Mouse (Mus musculus) midbrain, embryonic 15.5 days (tissue): ENCODE results near the gene Galnt12. TPM values are rescaled to one million over a fixed set of nuclear protein-coding genes. Genes with fewer than 3 reads are reported as not detected.
"Not testable (repeated sequence)": the region's sequence is repeated elsewhere in the genome, so short reads cannot be mapped to it uniquely, and the experiment has no call there.

ENCODE experiments used
- ATAC-seq: fragments of 200-750 bp; cut with Nextera tagmentation; replicated peaks from 2 replicates; pipeline ENCODE4 v1.8.0; 2017; ENCODE audit warnings: moderate TSS enrichment
- H3K27ac ChIP-seq: fragments of 300-500 bp; sonication (generic); 2 replicates; pipeline ENCODE4 v1.5.1; 2015; ENCODE audit warnings: mild to moderate bottlenecking, inconsistent platforms
- H3K27me3 ChIP-seq: fragments of 300-500 bp; sonication (generic); replicated peaks from 2 replicates; pipeline ENCODE4 v1.6.1; 2015; ENCODE audit warnings: inconsistent platforms
- H3K36me3 ChIP-seq: fragments of 300-500 bp; sonication (generic); replicated peaks from 2 replicates; pipeline ENCODE4 v1.6.1; 2015; ENCODE audit warnings: inconsistent platforms
- H3K4me1 ChIP-seq: fragments of 300-500 bp; sonication (generic); 2 replicates; pipeline ENCODE4 v1.6.1; 2015; ENCODE audit warnings: inconsistent platforms
- H3K4me2 ChIP-seq: fragments of 300-500 bp; sonication (generic); 2 replicates; pipeline ENCODE4 v1.6.1; 2015; ENCODE audit warnings: inconsistent platforms, mild to moderate bottlenecking, moderate library complexity
- H3K4me3 ChIP-seq: fragments of 300-500 bp; sonication (generic); 2 replicates; pipeline ENCODE4 v1.5.1; 2015; ENCODE audit warnings: mild to moderate bottlenecking, inconsistent platforms
- H3K9ac ChIP-seq: fragments of 300-500 bp; sonication (generic); 2 replicates; pipeline ENCODE4 v1.6.1; 2015; ENCODE audit warnings: mild to moderate bottlenecking, inconsistent platforms
- H3K9me3 ChIP-seq: fragments of 300-500 bp; sonication (generic); 2 replicates; pipeline ENCODE4 v1.6.1; 2016; ENCODE audit warnings: inconsistent platforms
- WGBS: fragments of 180-500 bp; shearing (Covaris S2); methylation state at CpG from one replicate; pipeline ENCODE4 v1.1.7; 2015; ENCODE audit warnings: mixed read lengths; 5-methylcytosine and 5-hydroxymethylcytosine counted together
- polyA plus RNA-seq: library from polyadenylated mRNA; unstranded; fragments of >200 nt; fragmentation: Nextera tagmentation; extraction: Ambion mirVana; gene quantifications from 2 replicates; pipeline ENCODE4 v1.2.1, GENCODE M21; 2015

Gene Galnt12
- 1.8 and 2.9 TPM in 2 replicates for polyA plus RNA-seq

DNA sequence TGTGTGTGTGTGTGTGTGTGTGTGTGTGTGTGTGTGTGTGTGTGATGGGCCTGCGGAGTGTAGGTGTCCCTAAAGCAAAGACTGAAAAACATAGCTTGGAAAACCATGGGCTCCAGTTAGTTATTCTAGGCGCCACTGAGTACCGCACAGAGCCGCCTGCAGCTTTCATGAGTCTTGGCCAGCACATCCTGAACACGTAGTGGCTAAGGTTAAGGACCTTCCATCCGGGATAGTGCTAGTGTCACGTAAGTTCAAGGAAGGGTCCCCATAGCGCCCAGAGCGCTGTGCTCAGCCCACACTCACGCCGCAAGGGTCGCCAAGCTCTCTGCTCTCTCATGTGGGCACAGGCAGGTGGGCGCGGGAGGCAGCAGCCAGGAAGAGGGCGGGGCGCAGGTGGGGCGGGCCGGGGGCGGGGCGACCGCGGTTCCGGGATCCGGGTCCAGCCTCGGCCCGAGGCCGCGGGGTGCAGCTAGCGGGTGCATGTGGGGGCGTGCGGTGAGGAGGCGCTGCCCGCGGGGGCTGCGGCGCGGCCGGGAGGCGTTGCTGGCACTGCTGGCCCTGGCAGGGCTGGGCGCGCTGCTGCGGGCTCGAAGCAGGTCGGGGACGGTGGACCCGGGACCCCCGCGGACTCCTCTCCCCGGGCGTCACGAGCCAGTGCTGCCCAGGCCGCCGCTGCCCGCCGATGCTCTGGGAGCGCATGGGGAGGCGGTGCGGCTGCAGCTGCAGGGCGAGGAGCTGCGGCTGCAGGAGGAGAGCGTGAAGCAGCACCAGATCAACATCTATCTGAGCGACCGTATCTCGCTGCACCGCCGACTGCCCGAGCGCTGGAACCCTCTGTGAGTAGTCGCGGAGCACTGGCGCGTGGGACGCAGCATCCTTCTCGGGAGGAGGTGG is at the start of gene Galnt12:
TSS of gene Galnt12 (plus strand) at position 417 of the 894 bp plus-strand sequence.
- peaks cover 24% of the 10 kb centered on the region for H3K27me3 ChIP-seq
- peak; percentile 80 for ATAC-seq
- 1% methylated on average over 65 of the region's 74 CpGs for WGBS

GRCm38 (mm10) chr4:47043866-47044265 is 47.8 kb upstream of the Galnt12 start:
- no peaks in the 10 kb centered on the region for H3K9me3 ChIP-seq

More for the DNA sequence above, at the start of gene Galnt12:
- H3K9me3 ChIP-seq: no peaks in the 10 kb centered on the region
- peaks cover 21% of the 10 kb centered on the region for H3K4me1 ChIP-seq
- peak within 1 kb of the TSS; percentile 99 for H3K4me2 ChIP-seq
- no peak within 1 kb of the TSS for H3K27ac ChIP-seq
- peak within 1 kb of the TSS; percentile 73 for H3K9ac ChIP-seq
- H3K4me3 ChIP-seq: peak within 1 kb of the TSS; percentile 73
- H3K36me3 ChIP-seq: no peaks in the 10 kb centered on the region

DNA sequence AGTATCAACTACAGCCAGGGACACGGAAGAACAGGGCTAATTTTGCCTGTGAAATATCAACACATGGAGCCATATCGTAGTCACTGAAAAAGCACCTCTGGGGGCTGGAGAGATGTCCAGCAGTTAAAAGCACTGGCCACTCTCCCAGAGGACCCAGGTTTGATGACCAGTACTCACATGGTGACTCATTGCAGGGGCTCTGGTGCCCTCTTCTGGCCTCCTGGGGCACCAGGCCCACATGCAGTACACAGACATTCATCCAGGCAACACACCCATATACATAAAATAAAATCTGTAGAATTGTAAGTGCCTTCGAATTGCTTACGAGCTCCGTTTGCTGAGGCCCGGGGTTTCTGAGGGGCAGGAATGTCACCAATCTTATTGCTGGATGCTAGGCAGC is 44.7 kb upstream of the Galnt12 start:
- H3K4me3 ChIP-seq: no peak overlapping the region
- no peak overlapping the region for H3K9ac ChIP-seq
- no peaks in the 10 kb centered on the region for H3K36me3 ChIP-seq
- no peaks in the 10 kb centered on the region for H3K9me3 ChIP-seq
- no peak overlapping the region for H3K27ac ChIP-seq
- H3K4me2 ChIP-seq: no peak overlapping the region
- no peak for ATAC-seq
- no peaks in the 10 kb centered on the region for H3K27me3 ChIP-seq
- peaks cover 9% of the 10 kb centered on the region; the same call in 1 of the 2 replicates for H3K4me1 ChIP-seq
- 91% methylated on average over 6 of the region's 6 CpGs for WGBS

More at GRCm38 (mm10) chr4:47043866-47044265, 47.8 kb upstream of the Galnt12 start:
- Histone ChIP-seq H3K4me1 (no peaks in the 10 kb centered on the region), H3K36me3 (no peaks in the 10 kb centered on the region; the same call in 1 of the 2 replicates), H3K27ac (no peak overlapping the region), H3K9ac (no peak overlapping the region), H3K4me3 (no peak overlapping the region), H3K27me3 (no peaks in the 10 kb centered on the region), H3K4me2 (no peak overlapping the region)
- 93% methylated on average over 9 of the region's 9 CpGs for WGBS
- no peak for ATAC-seq

- Histone ChIP-seq H3K9me3 (no peaks in the 10 kb centered on the region), H3K4me1 (peaks cover 10% of the 10 kb centered on the region; the same call in 1 of the 2 replicates), H3K27ac (no peak overlapping the region), H3K4me2 (no peak overlapping the region), H3K36me3 (no peaks in the 10 kb centered on the region), H3K4me3 (no peak overlapping the region), H3K27me3 (no peaks in the 10 kb centered on the region), H3K9ac (no peak overlapping the region)
- WGBS: 83% methylated on average over 4 of the region's 4 CpGs
- ATAC-seq: no peak
Observed at GRCm38 (mm10) chr4:47047765-47048164, 43.9 kb upstream of the Galnt12 start.

- ATAC-seq: no peak
- Histone ChIP-seq H3K9ac (no peak overlapping the region), H3K9me3 (no peaks in the 10 kb centered on the region), H3K4me1 (peaks cover 10% of the 10 kb centered on the region; the same call in 1 of the 2 replicates), H3K4me3 (no peak overlapping the region), H3K27ac (no peak overlapping the region), H3K4me2 (no peak overlapping the region), H3K36me3 (no peaks in the 10 kb centered on the region), H3K27me3 (no peaks in the 10 kb centered on the region)
- 91% methylated on average over 16 of the region's 16 CpGs for WGBS
Observed at GRCm38 (mm10) chr4:47049216-47049615, 42.5 kb upstream of the Galnt12 start.

DNA sequence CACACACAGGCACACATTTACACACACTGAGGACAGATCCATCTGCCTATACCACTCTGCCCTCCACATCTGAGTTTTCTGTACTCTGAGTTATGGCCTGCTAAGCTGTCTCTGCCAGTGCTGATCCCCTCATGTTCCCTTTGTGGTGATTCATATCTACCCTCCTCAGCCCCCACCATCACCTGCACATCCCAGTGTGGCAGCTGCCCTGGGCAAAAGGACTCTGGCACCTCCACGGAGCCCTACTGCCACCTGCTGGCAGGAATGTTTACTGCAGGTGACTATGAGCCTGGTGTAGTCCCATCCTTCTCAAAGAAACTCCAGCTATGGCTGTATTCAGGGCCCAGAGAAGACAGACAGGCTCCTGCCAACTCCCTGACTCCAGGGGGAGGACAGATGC is 41.5 kb upstream of the Galnt12 start:
- Histone ChIP-seq H3K27ac (no peak overlapping the region), H3K4me1 (peaks cover 10% of the 10 kb centered on the region; the same call in 1 of the 2 replicates), H3K4me2 (no peak overlapping the region), H3K4me3 (no peak overlapping the region), H3K9ac (no peak overlapping the region), H3K27me3 (no peaks in the 10 kb centered on the region), H3K36me3 (no peaks in the 10 kb centered on the region), H3K9me3 (no peaks in the 10 kb centered on the region)
- 0% methylated on average over 1 of the region's 1 CpGs for WGBS
- peak; percentile 48 for ATAC-seq

DNA sequence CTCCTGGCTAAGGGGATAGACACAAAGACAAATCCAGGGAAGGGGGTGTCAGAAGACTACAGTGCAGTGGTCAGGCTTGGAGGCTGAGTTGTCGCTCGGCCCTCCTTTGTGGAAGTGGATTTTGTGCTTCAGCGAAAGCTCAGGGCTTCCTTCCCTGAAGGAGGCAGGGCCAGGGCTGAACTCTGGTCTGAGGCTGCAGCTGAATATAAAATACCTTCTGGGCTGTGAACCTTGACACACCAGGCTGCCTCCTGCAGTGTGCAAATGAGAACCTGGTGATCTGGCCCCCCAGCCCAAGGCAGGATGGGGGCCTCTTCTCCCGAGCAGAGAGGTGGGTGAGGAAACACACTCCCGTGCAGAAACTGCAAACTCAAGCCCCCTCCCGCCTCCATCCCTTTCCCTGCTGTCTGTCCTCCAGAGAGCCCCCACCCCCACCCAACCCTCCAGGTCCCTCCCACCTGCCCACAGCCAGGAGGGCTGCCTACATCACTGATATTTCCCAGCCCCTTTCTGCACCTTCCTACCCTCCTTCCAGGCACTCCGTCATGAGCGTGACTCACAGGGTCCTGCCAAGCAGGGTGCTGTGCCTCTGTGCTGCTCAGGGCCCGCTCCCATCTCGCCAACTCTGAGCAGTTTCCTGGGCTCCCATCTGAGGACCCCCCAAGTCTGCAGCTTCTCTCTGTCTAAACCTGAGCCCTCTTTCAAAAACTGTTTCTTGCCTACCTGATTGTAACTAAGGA is 40.9 kb upstream of the Galnt12 start:
- H3K4me1 ChIP-seq: peaks cover 15% of the 10 kb centered on the region; the same call in 1 of the 2 replicates
- no peak overlapping the region for H3K4me2 ChIP-seq
- no peaks in the 10 kb centered on the region for H3K36me3 ChIP-seq
- no peak overlapping the region for H3K4me3 ChIP-seq
- H3K9ac ChIP-seq: no peak overlapping the region
- no peak overlapping the region for H3K27ac ChIP-seq
- peak; percentile 32; the same call in 1 of the 2 replicates for ATAC-seq
- no peaks in the 10 kb centered on the region for H3K9me3 ChIP-seq
- WGBS: 27% methylated on average over 10 of the region's 10 CpGs
- H3K27me3 ChIP-seq: no peaks in the 10 kb centered on the region

DNA sequence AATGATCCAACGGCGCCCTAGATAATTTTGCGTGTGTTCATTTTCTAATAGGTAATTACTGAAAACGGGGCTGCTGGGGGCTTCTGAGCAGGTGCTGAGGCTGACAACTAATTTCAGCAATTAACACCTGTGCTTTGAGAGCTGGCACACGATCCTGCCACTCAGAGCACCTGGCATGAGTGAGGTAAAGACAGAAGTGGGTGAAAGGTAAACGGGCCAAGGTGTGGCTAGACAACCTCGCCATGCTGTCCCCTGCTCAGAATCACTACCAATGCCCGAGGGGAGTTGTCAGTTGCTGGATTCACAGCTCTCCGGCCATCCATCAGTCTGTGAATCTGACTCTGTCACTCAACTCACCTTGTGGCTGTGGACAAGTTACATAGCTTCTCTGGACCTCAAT is 39.8 kb upstream of the Galnt12 start:
- 83% methylated on average over 9 of the region's 9 CpGs for WGBS
- no peak overlapping the region for H3K4me3 ChIP-seq

GRCm38 (mm10) chr4:47055170-47055569 is 36.5 kb upstream of the Galnt12 start:
- H3K9me3 ChIP-seq, H3K36me3 ChIP-seq, H3K9ac ChIP-seq, H3K27me3 ChIP-seq, ATAC-seq, H3K27ac ChIP-seq, H3K4me2 ChIP-seq, H3K4me3 ChIP-seq: not testable (repeated sequence)
- WGBS: 92% methylated on average over 9 of the region's 9 CpGs
- peaks cover 23% of the 10 kb centered on the region for H3K4me1 ChIP-seq

More for the DNA sequence above, 39.8 kb upstream of the Galnt12 start:
- no peaks in the 10 kb centered on the region for H3K36me3 ChIP-seq
- H3K9me3 ChIP-seq: no peaks in the 10 kb centered on the region
- H3K4me1 ChIP-seq: peaks cover 23% of the 10 kb centered on the region
- H3K4me2 ChIP-seq: no peak overlapping the region
- H3K9ac ChIP-seq: no peak overlapping the region
- H3K27me3 ChIP-seq: no peaks in the 10 kb centered on the region
- no peak overlapping the region for H3K27ac ChIP-seq
- ATAC-seq: no peak

- H3K36me3 ChIP-seq: no peaks in the 10 kb centered on the region
- H3K4me3 ChIP-seq: peak overlapping the region; percentile 68; the same call in 1 of the 2 replicates
- peaks cover 19% of the 10 kb centered on the region for H3K4me1 ChIP-seq
- H3K9me3 ChIP-seq: no peaks in the 10 kb centered on the region
- WGBS: 99% methylated on average over 6 of the region's 6 CpGs
- ATAC-seq: no peak
- no peaks in the 10 kb centered on the region for H3K27me3 ChIP-seq
- H3K4me2 ChIP-seq: peak overlapping the region; percentile 70
- H3K27ac ChIP-seq: no peak overlapping the region
- H3K9ac ChIP-seq: no peak overlapping the region
Observed at GRCm38 (mm10) chr4:47055570-47056080, 36.1 kb upstream of the Galnt12 start.

- ATAC-seq: peak; percentile 93
- H3K9me3 ChIP-seq: no peaks in the 10 kb centered on the region
- WGBS: under 1% methylated on average over 78 of the region's 86 CpGs
Observed at GRCm38 (mm10) chr4:47056791-47057509, 34.8 kb upstream of the Galnt12 start, which contains the start of gene Anks6. TSS of gene Anks6 (minus strand) at chr4:47057427.

More at GRCm38 (mm10) chr4:47056791-47057509, 34.8 kb upstream of the Galnt12 start, which contains the start of gene Anks6:
- peak within 1 kb of the TSS; percentile 68 for H3K4me3 ChIP-seq
- peak within 1 kb of the TSS; percentile 84 for H3K27ac ChIP-seq
- no peaks in the 10 kb centered on the region for H3K27me3 ChIP-seq
- H3K36me3 ChIP-seq: no peaks in the 10 kb centered on the region
- peak within 1 kb of the TSS; percentile 78 for H3K9ac ChIP-seq
- H3K4me1 ChIP-seq: peaks cover 14% of the 10 kb centered on the region
- H3K4me2 ChIP-seq: peak within 1 kb of the TSS; percentile 70
